Mouse (Mus musculus) olfactory bulb, adult 2 months (tissue): Measurements from ENCODE around the gene Wdr91. TPM values are rescaled to one million over a fixed set of nuclear protein-coding genes. Genes with fewer than 3 reads are reported as not detected.

Experiments used
- H3K27ac ChIP-seq: fragments of 200-500 bp; 2 replicates; pipeline ENCODE4 v1.5.1; 2012; ENCODE audit warnings: low read depth, low read length; ENCODE audit not compliant: insufficient read depth
- H3K4me1 ChIP-seq: fragments of 200-500 bp; 2 replicates; pipeline ENCODE4 v1.6.1; 2012; ENCODE audit warnings: low read length; ENCODE audit not compliant: control insufficient read depth, insufficient read depth
- H3K4me3 ChIP-seq: fragments of 200-500 bp; 2 replicates; pipeline ENCODE4 v1.5.1; 2012; ENCODE audit warnings: mild to moderate bottlenecking, low read depth, low read length, moderate library complexity; ENCODE audit not compliant: insufficient read depth
- CTCF ChIP-seq: fragments of 200-500 bp; IDR thresholded peaks from 2 replicates; pipeline ENCODE4 v1.5.1; 2012; ENCODE audit warnings: low read depth, mild to moderate bottlenecking, low read length, moderate library complexity; ENCODE audit not compliant: insufficient read depth
- POLR2A ChIP-seq: fragments of 200-500 bp; IDR thresholded peaks from 2 replicates; pipeline ENCODE4 v1.6.1; 2012; ENCODE audit warnings: mild to moderate bottlenecking, low read depth, low read length, moderate library complexity; ENCODE audit not compliant: insufficient read depth
- WGBS: fragments of 180-500 bp; shearing (Covaris S2); methylation state at CpG from one replicate; pipeline ENCODE4 v1.1.7; 2018; 5-methylcytosine and 5-hydroxymethylcytosine counted together
- polyA plus RNA-seq: library from polyadenylated mRNA; stranded (reverse); fragments of >200 nt; gene quantifications from 2 replicates; pipeline ENCODE4 v1.2.4, GENCODE M21; 2012; ENCODE audit warnings: low replicate concordance; ENCODE audit not compliant: missing spikeins, insufficient read depth, insufficient read length

Gene Wdr91
- polyA plus RNA-seq, 1 experiment = not detected

GRCm38 (mm10) chr6:34943499-34943898 lies 32.8 kb upstream of the Wdr91 start:
- WGBS = 79% methylated on average over 5 of the region's 5 CpGs
- no peak overlapping the region for H3K4me3 ChIP-seq
- no peak for TF ChIP-seq POLR2A
- TF ChIP-seq CTCF = no peak
- no peak overlapping the region for H3K27ac ChIP-seq
- H3K4me1 ChIP-seq = peaks cover 9% of the 10 kb centered on the region

- no peak for TF ChIP-seq POLR2A
- no peak for TF ChIP-seq CTCF
- H3K4me1 ChIP-seq = peaks cover 8% of the 10 kb centered on the region
These were observed 31.8 kb upstream of the Wdr91 start for GRCm38 (mm10) chr6:34942446-34942845.

GRCm38 (mm10) chr6:34941496-34941895 lies 30.8 kb upstream of the Wdr91 start:
- 59% methylated on average over 2 of the region's 2 CpGs for WGBS
- peaks cover 8% of the 10 kb centered on the region for H3K4me1 ChIP-seq
- TF ChIP-seq POLR2A (no peak), CTCF (no peak)
- H3K27ac ChIP-seq = no peak overlapping the region
- no peak overlapping the region for H3K4me3 ChIP-seq

More at GRCm38 (mm10) chr6:34942446-34942845, 31.8 kb upstream of the Wdr91 start:
- Histone ChIP-seq H3K4me3 (no peak overlapping the region), H3K27ac (no peak overlapping the region)
- WGBS = 89% methylated on average over 9 of the region's 9 CpGs

- Histone ChIP-seq H3K27ac (no peak overlapping the region), H3K4me1 (peaks cover 5% of the 10 kb centered on the region), H3K4me3 (no peak overlapping the region)
- TF ChIP-seq CTCF (no peak), POLR2A (no peak)
- 94% methylated on average over 8 of the region's 8 CpGs for WGBS
These were observed 28.8 kb upstream of the Wdr91 start for GRCm38 (mm10) chr6:34939451-34939850.

- H3K27ac ChIP-seq = no peak overlapping the region
- WGBS = 62% methylated on average over 4 of the region's 4 CpGs
- H3K4me3 ChIP-seq = no peak overlapping the region
- no peaks in the 10 kb centered on the region for H3K4me1 ChIP-seq
- TF ChIP-seq CTCF (no peak), POLR2A (no peak)
These were observed 28.3 kb upstream of the Wdr91 start for GRCm38 (mm10) chr6:34938929-34939325.

GRCm38 (mm10) chr6:34938280-34938928 lies 27.7 kb upstream of the Wdr91 start:
- Histone ChIP-seq H3K4me1 (no peaks in the 10 kb centered on the region), H3K27ac (no peak overlapping the region), H3K4me3 (no peak overlapping the region)
- TF ChIP-seq CTCF (no peak), POLR2A (no peak)
- WGBS = 83% methylated on average over 7 of the region's 7 CpGs

- TF ChIP-seq POLR2A (no peak), CTCF (no peak)
These were observed 26.1 kb upstream of the Wdr91 start for GRCm38 (mm10) chr6:34936743-34937142.

GRCm38 (mm10) chr6:34932633-34933032 lies 22.0 kb upstream of the Wdr91 start:
- H3K4me3 ChIP-seq = no peak overlapping the region
- H3K4me1 ChIP-seq = no peaks in the 10 kb centered on the region
- 93% methylated on average over 1 of the region's 1 CpGs for WGBS
- H3K27ac ChIP-seq = no peak overlapping the region
- no peak for TF ChIP-seq POLR2A
- TF ChIP-seq CTCF = no peak

More at GRCm38 (mm10) chr6:34936743-34937142, 26.1 kb upstream of the Wdr91 start:
- no peaks in the 10 kb centered on the region for H3K4me1 ChIP-seq
- no peak overlapping the region for H3K4me3 ChIP-seq
- WGBS = 73% methylated on average over 5 of the region's 5 CpGs
- no peak overlapping the region for H3K27ac ChIP-seq

GRCm38 (mm10) chr6:34927594-34927993 lies 16.9 kb upstream of the Wdr91 start:
- Histone ChIP-seq H3K27ac (no peak overlapping the region), H3K4me3 (no peak overlapping the region), H3K4me1 (no peaks in the 10 kb centered on the region)
- TF ChIP-seq CTCF = no peak
- no peak for TF ChIP-seq POLR2A
- WGBS = 95% methylated on average over 8 of the region's 8 CpGs
